Mouse (Mus musculus) limb, embryonic 11.5 days (tissue): ENCODE data around the gene Drp2. TPM values are rescaled to one million over a fixed set of nuclear protein-coding genes. Genes with fewer than 3 reads are reported as not detected.

Experiments used
- ATAC-seq: fragments of 200-750 bp; cut with Nextera tagmentation; 2 replicates; pipeline ENCODE4 v1.8.0; 2017; ENCODE audit warnings: low read depth; ENCODE audit not compliant: insufficient number of reproducible peaks, low FRiP score, low TSS enrichment
- DNase-seq: peaks from one replicate; pipeline ENCODE4 v3.0.0-alpha.2; 2015; ENCODE audit warnings: low spot score
- H3K27ac ChIP-seq: fragments of 300-500 bp; sonication (generic); replicated peaks from 2 replicates; pipeline ENCODE4 v1.5.1; 2014; ENCODE audit warnings: low read depth, mild to moderate bottlenecking, low read length
- H3K27me3 ChIP-seq: fragments of 300-500 bp; sonication (generic); 2 replicates; pipeline ENCODE4 v1.6.1; 2014; ENCODE audit warnings: mild to moderate bottlenecking, low read length, mixed read lengths; ENCODE audit not compliant: control insufficient read depth, insufficient read depth
- H3K36me3 ChIP-seq: fragments of 300-500 bp; sonication (generic); 2 replicates; pipeline ENCODE4 v1.6.1; 2014; ENCODE audit warnings: mild to moderate bottlenecking, low read length, moderate library complexity, mixed read lengths; ENCODE audit not compliant: control insufficient read depth, insufficient read depth
- H3K4me1 ChIP-seq: fragments of 300-500 bp; sonication (generic); 2 replicates; pipeline ENCODE4 v1.6.1; 2014; ENCODE audit warnings: low read length, mixed read lengths; ENCODE audit not compliant: control insufficient read depth, insufficient read depth
- H3K4me2 ChIP-seq: fragments of 300-500 bp; sonication (generic); 2 replicates; pipeline ENCODE4 v1.6.1; 2014; ENCODE audit warnings: low read depth, mild to moderate bottlenecking, moderate library complexity; ENCODE audit not compliant: severe bottlenecking
- H3K4me3 ChIP-seq: fragments of 300-500 bp; sonication (generic); 2 replicates; pipeline ENCODE4 v1.5.1; 2014; ENCODE audit warnings: low read depth, low read length
- H3K9ac ChIP-seq: fragments of 300-500 bp; sonication (generic); 2 replicates; pipeline ENCODE4 v1.6.1; 2014; ENCODE audit warnings: mild to moderate bottlenecking, low read length
- H3K9me3 ChIP-seq: fragments of 300-500 bp; sonication (generic); 2 replicates; pipeline ENCODE4 v1.6.1; 2016; ENCODE audit warnings: low read length; ENCODE audit not compliant: control insufficient read depth
- WGBS: fragments of 180-500 bp; shearing (Covaris S2); extraction: QIAGEN DNeasy Blood & Tissue Kit; methylation state at CpG from one replicate; pipeline ENCODE4 v1.1.7; 2014; 5-methylcytosine and 5-hydroxymethylcytosine counted together
- polyA plus RNA-seq: library from polyadenylated mRNA; unstranded; fragments of >200 nt; fragmentation: Nextera tagmentation; extraction: Ambion mirVana; gene quantifications from 2 replicates; pipeline ENCODE4 v1.2.1, GENCODE M21; 2014

The Drp2 gene
- polyA plus RNA-seq, 1 experiment from 2014 or later = 2.3 TPM

- Histone ChIP-seq H3K27me3 (no peaks in the 10 kb centered on the region), H3K4me2 (no peak overlapping the region), H3K4me3 (no peak overlapping the region), H3K9ac (no peak overlapping the region), H3K27ac (no peak overlapping the region), H3K9me3 (peaks cover 8% of the 10 kb centered on the region; the same call in 1 of the 2 replicates), H3K4me1 (no peaks in the 10 kb centered on the region), H3K36me3 (no peaks in the 10 kb centered on the region)
- WGBS = 73% methylated on average over 55 of the region's 67 CpGs
- ATAC-seq (no peak), DNase-seq (peak; percentile 24)
These were observed 70.8 kb downstream of the Drp2 start for GRCm38 (mm10) chrX:134474988-134475710.

- DNase-seq (no peak), ATAC-seq (no peak)
- 85% methylated on average over 25 of the region's 25 CpGs for whole genome bisulfite sequencing
- Histone ChIP-seq H3K36me3 (no peaks in the 10 kb centered on the region), H3K9me3 (peaks cover 8% of the 10 kb centered on the region; the same call in 1 of the 2 replicates), H3K27me3 (no peaks in the 10 kb centered on the region), H3K4me2 (no peak within 1 kb of the TSS), H3K4me3 (no peak within 1 kb of the TSS), H3K4me1 (no peaks in the 10 kb centered on the region), H3K9ac (no peak within 1 kb of the TSS), H3K27ac (no peak within 1 kb of the TSS)
These were observed 71.9 kb downstream of the Drp2 start, which contains the start of gene Taf7l for GRCm38 (mm10) chrX:134476290-134476689. TSS of gene Taf7l (minus strand) at chrX:134476490.

- no peak overlapping the region for H3K4me3 ChIP-seq
- no peaks in the 10 kb centered on the region for H3K4me1 ChIP-seq
- no peaks in the 10 kb centered on the region for H3K36me3 ChIP-seq
- H3K27ac ChIP-seq = no peak overlapping the region
- WGBS = 82% methylated on average over 3 of the region's 3 CpGs
- no peak overlapping the region for H3K4me2 ChIP-seq
- H3K9me3 ChIP-seq = no peaks in the 10 kb centered on the region
- no peaks in the 10 kb centered on the region for H3K27me3 ChIP-seq
- ATAC-seq (no peak), DNase-seq (no peak)
- H3K9ac ChIP-seq = no peak overlapping the region
These were observed 77.4 kb downstream of the Drp2 start for GRCm38 (mm10) chrX:134481720-134482119.

GRCm38 (mm10) chrX:134500651-134501050 is 96.3 kb downstream of the Drp2 start:
- Histone ChIP-seq H3K27ac (no peak overlapping the region), H3K4me3 (no peak overlapping the region), H3K9ac (no peak overlapping the region), H3K36me3 (no peaks in the 10 kb centered on the region), H3K27me3 (no peaks in the 10 kb centered on the region), H3K9me3 (no peaks in the 10 kb centered on the region), H3K4me2 (no peak overlapping the region), H3K4me1 (no peaks in the 10 kb centered on the region)
- ATAC-seq (no peak), DNase-seq (no peak)
- 80% methylated on average over 8 of the region's 8 CpGs for WGBS

Other genes with a start within 250 kb of the Drp2 start
- 0.05 TPM in 1 of 2 replicates, not detected in the other for gene Xkrx, start 242.5 kb upstream of the Drp2 start, polyA plus RNA-seq
- gene Arl13a, start 217.1 kb upstream of the Drp2 start, polyA plus RNA-seq = not detected in 2 replicates
- gene Nox1, start 182.6 kb upstream of the Drp2 start, polyA plus RNA-seq = 0.28 TPM in 1 of 2 replicates, not detected in the other
- gene Trmt2b, start 127.6 kb upstream of the Drp2 start, polyA plus RNA-seq = 11.6 and 11.8 TPM in 2 replicates
- gene Tmem35a, start 109.3 kb upstream of the Drp2 start, polyA plus RNA-seq = 6.5 and 7.3 TPM in 2 replicates
- gene Cenpi, start 96.5 kb upstream of the Drp2 start, polyA plus RNA-seq = 36.4 and 37.9 TPM in 2 replicates
- not detected in 2 replicates for gene Taf7l, start 71.9 kb downstream of the Drp2 start, polyA plus RNA-seq
- 79.4 and 81.4 TPM in 2 replicates for gene Timm8a1, start 137.3 kb downstream of the Drp2 start, polyA plus RNA-seq
- 0.93 and 1.2 TPM in 2 replicates for gene Btk, start 179.0 kb downstream of the Drp2 start, polyA plus RNA-seq
- gene Rpl36a, start 181.1 kb downstream of the Drp2 start, polyA plus RNA-seq = 425 and 470 TPM in 2 replicates
- 4.0 and 5.1 TPM in 2 replicates for gene Gla, start 196.6 kb downstream of the Drp2 start, polyA plus RNA-seq
- gene Hnrnph2, start 196.6 kb downstream of the Drp2 start, polyA plus RNA-seq = 144 and 172 TPM in 2 replicates